Mouse (Mus musculus) forebrain, embryonic 13.5 days (tissue): ENCODE measurements at regions not wholly inside any gene's neighbourhood (a gene's known extent, or its start where the extent isn't known, plus 50 kb on each side); places are given as distances from the start of the nearest gene placed in this dataset.

Experiments used
- ATAC-seq: fragments of 200-750 bp; cut with Nextera tagmentation; 2 replicates; pipeline ENCODE4 v1.8.0; 2017
- H3K27ac ChIP-seq: fragments of 300-500 bp; sonication (generic); 2 replicates; pipeline ENCODE4 v1.5.1; 2015; ENCODE audit warnings: inconsistent platforms, mild to moderate bottlenecking, moderate library complexity
- H3K27me3 ChIP-seq: fragments of 300-500 bp; sonication (generic); 2 replicates; pipeline ENCODE4 v1.6.1; 2015; ENCODE audit warnings: mild to moderate bottlenecking, inconsistent platforms
- H3K36me3 ChIP-seq: fragments of 300-500 bp; sonication (generic); 2 replicates; pipeline ENCODE4 v1.6.1; 2015; ENCODE audit warnings: mild to moderate bottlenecking, inconsistent platforms; ENCODE audit not compliant: poor library complexity, severe bottlenecking
- H3K4me1 ChIP-seq: fragments of 300-500 bp; sonication (generic); 2 replicates; pipeline ENCODE4 v1.6.1; 2015; ENCODE audit warnings: inconsistent platforms
- H3K4me2 ChIP-seq: fragments of 300-500 bp; sonication (generic); 2 replicates; pipeline ENCODE4 v1.6.1; 2015; ENCODE audit warnings: inconsistent platforms, mild to moderate bottlenecking, moderate library complexity
- H3K4me3 ChIP-seq: fragments of 300-500 bp; sonication (generic); 2 replicates; pipeline ENCODE4 v1.5.1; 2015; ENCODE audit warnings: mild to moderate bottlenecking, inconsistent platforms
- H3K9ac ChIP-seq: fragments of 300-500 bp; sonication (generic); 2 replicates; pipeline ENCODE4 v1.6.1; 2015; ENCODE audit warnings: mild to moderate bottlenecking, inconsistent platforms
- H3K9me3 ChIP-seq: fragments of 300-500 bp; sonication (generic); replicated peaks from 2 replicates; pipeline ENCODE4 v1.6.1; 2016; ENCODE audit warnings: inconsistent platforms
- WGBS: fragments of 180-500 bp; shearing (Covaris S2); methylation state at CpG from one replicate; pipeline ENCODE4 v1.1.7; 2015; 5-methylcytosine and 5-hydroxymethylcytosine counted together

DNA sequence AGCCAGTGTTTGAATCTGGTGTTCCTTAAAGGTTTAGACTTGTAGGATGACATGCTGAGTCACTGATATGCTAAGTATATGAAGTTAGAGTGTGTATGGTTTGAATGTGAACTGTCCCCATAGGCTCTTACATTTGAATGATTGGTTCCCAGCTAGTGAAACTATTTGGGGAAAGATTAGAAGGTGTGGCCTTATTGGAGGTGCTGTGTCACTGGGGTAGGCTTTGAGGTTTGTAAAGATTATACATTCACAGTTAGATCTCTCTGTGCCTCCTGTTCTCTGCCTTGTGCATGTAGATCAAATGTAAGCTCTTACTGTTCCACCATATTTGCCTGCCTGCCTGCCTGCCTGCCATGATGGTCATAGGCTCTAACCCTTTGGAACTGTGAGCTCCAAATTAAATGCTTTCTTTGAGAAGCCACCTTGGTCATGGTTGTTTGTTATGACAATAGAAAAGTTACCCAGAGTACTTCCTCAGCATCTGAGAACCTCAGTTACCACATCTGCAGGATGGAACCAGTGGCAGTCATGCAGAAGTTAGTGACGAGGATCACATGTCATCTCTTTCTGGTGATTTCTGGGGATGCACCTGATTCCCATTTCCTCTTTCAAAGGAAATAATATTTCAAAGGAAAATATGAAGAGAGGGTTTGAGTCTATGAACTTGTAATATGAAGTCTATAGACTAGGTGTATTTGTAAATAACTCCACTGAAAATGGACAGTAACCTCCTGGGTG lies 94.7 kb upstream of the Trib2 start:
- WGBS = 89% methylated on average over 1 of the region's 1 CpGs
- Histone ChIP-seq H3K9me3 (no peaks in the 10 kb centered on the region), H3K36me3 (no peaks in the 10 kb centered on the region), H3K9ac (no peak overlapping the region), H3K4me3 (no peak overlapping the region), H3K4me2 (no peak overlapping the region), H3K4me1 (no peaks in the 10 kb centered on the region), H3K27me3 (no peaks in the 10 kb centered on the region), H3K27ac (no peak overlapping the region)
- ATAC-seq = no peak

DNA sequence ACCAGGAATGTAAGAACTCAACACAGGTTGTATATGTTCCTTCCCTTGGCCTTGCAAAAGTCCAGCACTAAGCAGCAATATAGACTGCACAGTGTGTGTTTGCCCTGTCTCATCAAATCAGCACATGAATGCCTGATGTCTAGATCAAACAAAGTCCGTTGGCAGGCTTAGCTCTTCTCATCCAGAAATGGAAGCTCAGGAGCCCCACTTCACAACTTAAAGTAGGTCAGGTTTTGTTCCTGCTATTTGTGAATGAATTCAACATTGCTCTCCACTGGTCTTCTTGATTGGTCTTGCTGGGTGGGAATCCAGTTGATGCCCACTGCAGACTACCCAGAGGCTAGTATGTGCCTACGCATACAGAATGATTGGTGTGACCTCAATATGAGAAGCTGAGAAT lies 80.8 kb upstream of the Trib2 start:
- H3K9me3 ChIP-seq = no peaks in the 10 kb centered on the region
- H3K36me3 ChIP-seq = no peaks in the 10 kb centered on the region
- ATAC-seq = no peak
- H3K4me3 ChIP-seq = no peak overlapping the region
- H3K27ac ChIP-seq = no peak overlapping the region
- WGBS = 78% methylated on average over 2 of the region's 2 CpGs
- no peak overlapping the region for H3K4me2 ChIP-seq
- H3K27me3 ChIP-seq = no peaks in the 10 kb centered on the region
- H3K9ac ChIP-seq = no peak overlapping the region
- no peaks in the 10 kb centered on the region; the same call in 1 of the 2 replicates for H3K4me1 ChIP-seq

GRCm38 (mm10) chr12:15896511-15896910 lies 79.8 kb upstream of the Trib2 start:
- H3K27me3 ChIP-seq = no peaks in the 10 kb centered on the region
- no peak overlapping the region for H3K4me3 ChIP-seq
- 54% methylated on average over 3 of the region's 3 CpGs for WGBS
- no peaks in the 10 kb centered on the region for H3K9me3 ChIP-seq
- no peaks in the 10 kb centered on the region; the same call in 1 of the 2 replicates for H3K4me1 ChIP-seq
- H3K9ac ChIP-seq = no peak overlapping the region
- no peaks in the 10 kb centered on the region for H3K36me3 ChIP-seq
- ATAC-seq = peak; percentile 67
- H3K4me2 ChIP-seq = no peak overlapping the region
- no peak overlapping the region for H3K27ac ChIP-seq

- ATAC-seq = no peak
Measured at GRCm38 (mm10) chr12:15895215-15895614, 78.5 kb upstream of the Trib2 start.

GRCm38 (mm10) chr12:15890591-15890990 lies 73.9 kb upstream of the Trib2 start:
- Histone ChIP-seq H3K27ac (no peak overlapping the region), H3K36me3 (no peaks in the 10 kb centered on the region), H3K27me3 (no peaks in the 10 kb centered on the region), H3K4me3 (no peak overlapping the region), H3K4me1 (no peaks in the 10 kb centered on the region), H3K4me2 (no peak overlapping the region), H3K9ac (no peak overlapping the region), H3K9me3 (no peaks in the 10 kb centered on the region)
- ATAC-seq = no peak
- WGBS = 33% methylated on average over 1 of the region's 1 CpGs

More at GRCm38 (mm10) chr12:15895215-15895614, 78.5 kb upstream of the Trib2 start:
- H3K4me2 ChIP-seq = no peak overlapping the region
- H3K9ac ChIP-seq = no peak overlapping the region
- no peaks in the 10 kb centered on the region; the same call in 1 of the 2 replicates for H3K4me1 ChIP-seq
- no peaks in the 10 kb centered on the region for H3K9me3 ChIP-seq
- WGBS = 45% methylated on average over 2 of the region's 2 CpGs
- H3K27me3 ChIP-seq = no peaks in the 10 kb centered on the region
- H3K27ac ChIP-seq = no peak overlapping the region
- no peaks in the 10 kb centered on the region for H3K36me3 ChIP-seq
- H3K4me3 ChIP-seq = no peak overlapping the region

DNA sequence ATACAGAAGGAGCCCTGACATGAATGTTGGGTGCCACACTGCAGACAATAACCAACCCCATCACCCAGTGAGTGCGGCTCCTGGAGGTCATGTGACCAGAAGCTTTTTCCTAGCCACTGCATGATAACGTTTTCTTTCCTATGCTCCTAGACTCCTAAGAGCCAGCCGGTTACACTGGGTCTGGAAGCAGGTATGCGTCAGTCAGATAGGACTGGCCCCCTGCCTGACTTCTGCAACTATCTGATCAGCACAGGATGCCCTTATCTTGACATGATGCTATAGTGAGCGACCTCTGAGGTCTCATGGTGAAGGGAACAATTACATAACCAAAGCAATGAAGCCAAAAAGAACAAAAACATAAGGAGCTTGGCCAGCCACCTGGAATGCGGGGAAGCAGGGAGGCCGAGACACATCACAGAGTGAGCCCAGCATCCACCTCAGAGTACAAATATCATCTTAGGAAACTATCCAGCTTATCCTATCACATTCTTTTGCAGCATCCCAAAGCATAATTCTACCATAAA lies 63.2 kb upstream of the Trib2 start:
- Histone ChIP-seq H3K9ac (no peak overlapping the region), H3K36me3 (no peaks in the 10 kb centered on the region), H3K27me3 (no peaks in the 10 kb centered on the region), H3K4me1 (no peaks in the 10 kb centered on the region), H3K27ac (no peak overlapping the region), H3K4me3 (no peak overlapping the region), H3K4me2 (no peak overlapping the region), H3K9me3 (no peaks in the 10 kb centered on the region)
- ATAC-seq = no peak
- 84% methylated on average over 7 of the region's 7 CpGs for WGBS
